Mouse (Mus musculus) ZHBTc4 (cell line): ENCODE measurements around the gene Gm266.

Experiments used
- DNase-seq: peaks from one replicate; pipeline ENCODE4 v3.0.0-alpha.2; 2011; ENCODE audit warnings: low read depth, low spot score

Gm266 gene

GRCm38 (mm10) chr12:111436640-111437039 is 49.0 kb downstream of the Gm266 start:
- DNase-seq = no peak

DNA sequence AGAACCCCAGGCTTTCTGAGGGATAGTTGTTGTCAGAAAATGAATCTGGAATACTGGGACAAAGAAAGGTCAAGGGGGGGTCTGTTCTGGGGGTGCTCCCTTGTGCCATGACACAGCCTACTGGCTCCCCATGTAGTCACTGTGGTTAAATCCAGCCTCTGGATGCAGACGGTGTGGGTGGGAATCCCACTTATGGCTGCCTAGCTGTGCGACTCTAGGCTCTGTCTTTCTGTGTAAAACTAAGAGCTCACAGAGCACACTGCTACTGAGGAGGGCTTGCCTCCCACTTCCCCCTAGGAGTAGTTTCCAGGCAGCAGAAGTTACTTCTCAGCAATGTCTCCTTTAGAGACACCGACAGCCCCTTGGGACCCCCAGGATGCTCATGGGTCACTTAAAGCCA is 49.5 kb downstream of the Gm266 start:
- no peak for DNase-seq

- DNase-seq = no peak
Measured at GRCm38 (mm10) chr12:111434745-111435327, 50.8 kb downstream of the Gm266 start.
